Mouse (Mus musculus) CH12F3 (cell line): Measurements from ENCODE around the gene Ppm1e.
"Not testable (repeated sequence)": the region's sequence is repeated elsewhere in the genome, so short reads cannot be mapped to it uniquely, and the experiment has no call there.

Experiments used
- in situ Hi-C: fragments of 300-500 bp; cut with MboI; formaldehyde crosslinking; loops from 2 replicates; pipeline ENCODE4 v1.14.3; 2020; ENCODE audit warnings: low sequenced_read_pairs

Ppm1e gene

DNA sequence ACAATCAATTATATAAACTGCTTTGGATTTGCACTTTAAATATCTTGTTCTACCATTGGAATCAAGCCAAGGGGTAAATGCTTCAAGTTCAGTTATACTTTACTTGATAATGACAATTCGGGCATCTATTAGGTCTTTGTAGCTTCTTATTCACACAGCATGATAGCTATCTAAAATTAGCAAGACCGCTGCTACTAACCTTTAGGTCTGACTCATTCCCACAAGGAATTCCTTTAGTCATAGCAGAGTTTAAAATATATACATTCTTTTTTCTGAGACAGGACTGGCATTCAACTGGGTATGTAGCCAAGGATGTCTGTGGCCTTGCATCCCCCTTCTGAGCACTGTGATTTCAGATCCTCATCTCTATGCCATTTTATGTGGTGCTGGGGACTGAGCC is 48.5 kb downstream of the Ppm1e start:
- in situ Hi-C loops: no loop called here

- in situ Hi-C loops: no loop called here
Observed at GRCm38 (mm10) chr11:87309329-87310074, 49.3 kb downstream of the Ppm1e start.

- in situ Hi-C loops: no loop called here
Observed at GRCm38 (mm10) chr11:87299066-87299465, 59.8 kb downstream of the Ppm1e start.

- in situ Hi-C loops: no loop called here
Observed at GRCm38 (mm10) chr11:87296467-87296866, 62.4 kb downstream of the Ppm1e start.

GRCm38 (mm10) chr11:87295636-87296035 is 63.2 kb downstream of the Ppm1e start:
- in situ Hi-C loops: no loop called here

DNA sequence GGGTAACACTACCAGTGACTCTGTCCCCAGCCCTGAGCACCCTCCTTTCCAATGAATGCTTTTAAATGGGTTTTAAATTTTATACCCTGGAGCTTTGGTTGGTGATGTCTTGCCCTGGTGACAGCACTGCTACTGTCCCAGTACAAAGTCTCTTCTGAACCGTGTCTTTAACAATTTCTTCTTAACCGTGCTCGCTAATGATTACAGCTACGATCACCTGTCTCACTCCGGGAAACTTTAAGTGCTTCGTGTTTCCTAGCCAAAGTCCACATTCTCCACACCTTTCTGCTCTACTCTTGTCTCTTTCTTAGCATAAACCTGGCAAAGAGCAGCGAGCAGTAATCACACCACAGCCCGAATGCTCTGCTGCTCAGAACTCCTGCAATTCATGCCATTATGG is 69.5 kb downstream of the Ppm1e start:
- in situ Hi-C loops: no loop called here

- in situ Hi-C loops: no loop called here
Observed at GRCm38 (mm10) chr11:87286194-87286593, 72.6 kb downstream of the Ppm1e start.

GRCm38 (mm10) chr11:87281907-87282475 is 76.8 kb downstream of the Ppm1e start:
- in situ Hi-C loops: no loop called here

DNA sequence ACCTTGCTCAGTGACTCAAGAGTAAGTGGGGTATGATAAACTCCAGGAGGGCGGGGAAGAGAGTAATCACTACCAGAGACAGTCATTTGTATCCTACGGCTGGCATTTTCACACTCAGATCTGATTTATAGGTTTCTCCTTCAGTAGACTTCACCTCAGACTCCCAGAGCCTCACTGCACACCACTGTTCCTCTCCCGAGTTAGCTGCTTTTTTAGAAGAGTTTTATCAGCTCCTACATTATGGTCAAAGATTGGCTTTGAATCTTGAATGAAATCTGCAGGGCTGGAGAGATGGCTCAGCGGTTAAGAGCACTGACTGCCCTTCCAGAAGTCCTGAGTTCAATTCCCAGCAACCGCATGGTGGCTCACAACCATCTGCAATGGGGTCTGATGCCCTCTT is 79.4 kb downstream of the Ppm1e start:
- in situ Hi-C loops: no loop called here

GRCm38 (mm10) chr11:87278807-87279206 is 80.0 kb downstream of the Ppm1e start:
- in situ Hi-C loops: no loop called here

GRCm38 (mm10) chr11:87276240-87276985 is 82.4 kb downstream of the Ppm1e start:
- in situ Hi-C loops: no loop called here

GRCm38 (mm10) chr11:87275420-87276048 is 83.3 kb downstream of the Ppm1e start:
- in situ Hi-C loops: no loop called here

GRCm38 (mm10) chr11:87272725-87273124 is 86.1 kb downstream of the Ppm1e start:
- in situ Hi-C loops: no loop called here

DNA sequence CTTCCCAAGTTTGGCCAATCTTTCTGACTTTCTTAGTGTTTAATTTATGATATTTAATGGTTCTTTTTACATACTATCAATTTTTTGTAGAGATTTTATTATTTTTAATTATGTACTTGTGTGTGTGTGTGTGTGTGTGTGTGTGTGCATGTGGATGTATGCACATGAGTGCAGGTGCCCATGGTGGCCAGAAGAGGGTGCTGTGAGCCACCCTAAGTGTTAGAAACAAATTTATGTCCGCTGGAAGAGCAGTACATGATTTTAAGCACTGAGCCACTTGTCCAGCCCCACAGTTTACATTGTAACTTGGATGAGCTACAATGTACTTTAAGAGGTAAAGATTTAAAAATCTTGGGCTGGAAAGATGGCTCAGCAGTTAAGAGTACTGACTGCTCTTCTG is 87.3 kb downstream of the Ppm1e start:
- in situ Hi-C loops: no loop called here

GRCm38 (mm10) chr11:87270958-87271357 is 87.9 kb downstream of the Ppm1e start:
- in situ Hi-C loops: no loop called here

- in situ Hi-C loops: no loop called here
Observed at GRCm38 (mm10) chr11:87270446-87270845, 88.4 kb downstream of the Ppm1e start.

DNA sequence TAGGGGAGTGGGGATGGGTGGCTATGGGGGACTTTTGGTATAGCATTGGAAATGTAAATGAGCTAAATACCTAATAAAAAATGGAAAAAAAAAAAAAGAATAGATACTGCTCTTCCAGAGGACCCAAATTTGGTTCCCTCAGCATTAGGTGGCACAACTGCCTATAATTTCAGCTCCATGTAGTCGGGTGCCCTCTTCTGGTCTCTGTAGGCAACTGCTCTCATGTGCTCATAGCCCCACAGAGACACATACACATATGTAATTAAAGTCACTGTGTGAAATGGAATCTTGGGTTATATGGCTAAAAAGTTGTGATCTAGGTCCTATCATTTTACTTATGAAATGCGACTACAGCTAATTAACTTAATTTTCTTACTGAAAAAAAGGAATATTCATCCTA is 90.0 kb downstream of the Ppm1e start:
- in situ Hi-C loops: no loop called here

DNA sequence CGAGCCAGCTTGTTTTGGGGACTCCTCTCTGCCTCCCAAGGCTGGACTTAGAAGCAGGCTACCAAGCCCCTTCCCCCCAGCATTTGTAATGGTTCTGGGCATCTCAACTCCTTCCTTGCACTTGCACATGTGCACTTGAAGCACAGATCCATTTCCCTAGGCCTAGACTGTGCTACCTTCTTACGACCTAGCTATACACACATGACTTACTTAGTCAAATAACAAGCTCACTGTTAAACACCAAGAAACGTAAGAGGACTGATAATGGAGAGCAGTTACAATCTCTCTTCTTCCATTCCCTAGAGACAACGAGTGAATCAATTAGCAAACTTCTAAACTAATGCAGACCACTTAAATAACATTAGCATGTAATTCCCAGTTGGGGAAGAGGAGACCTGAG is 92.6 kb downstream of the Ppm1e start:
- in situ Hi-C loops: no loop called here

DNA sequence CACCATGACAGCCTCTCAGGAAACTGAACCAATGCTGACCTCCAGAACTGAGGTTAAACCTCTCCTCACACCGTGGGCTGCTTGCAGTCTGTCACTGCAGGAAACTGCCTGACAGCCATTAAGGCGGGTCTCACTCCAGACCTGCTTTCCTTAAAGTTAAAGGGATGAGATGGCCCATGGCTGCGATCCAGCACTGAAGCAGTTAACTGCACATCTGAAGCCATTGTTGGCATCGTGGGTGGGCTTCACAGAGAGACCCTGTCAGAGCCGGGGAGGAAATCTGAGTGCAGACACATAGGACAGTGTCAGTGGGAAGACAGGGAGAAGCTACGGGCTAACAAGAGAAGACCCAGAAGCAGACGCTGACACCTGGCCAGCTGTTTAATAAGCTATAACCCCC is 94.9 kb downstream of the Ppm1e start:
- in situ Hi-C loops: no loop called here

DNA sequence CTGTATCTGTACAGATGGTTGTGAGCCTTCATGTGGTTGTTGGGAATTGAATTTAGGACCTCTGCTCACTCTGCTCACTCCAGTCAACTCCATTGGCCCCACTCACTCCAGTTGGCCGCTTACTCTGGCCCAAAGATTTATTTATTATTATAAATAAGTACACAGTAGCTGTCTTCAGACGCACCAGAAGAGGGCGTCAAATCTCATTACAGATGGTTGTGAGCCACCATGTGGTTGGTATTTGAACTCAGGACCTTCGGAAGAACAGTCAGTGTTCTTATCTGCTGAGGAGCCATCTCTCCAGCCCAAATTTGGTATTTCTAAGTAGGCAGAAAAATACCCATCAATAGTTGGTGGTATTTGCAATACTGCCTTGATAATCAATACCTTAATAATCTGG is 97.1 kb downstream of the Ppm1e start:
- in situ Hi-C loops: not testable (repeated sequence)

DNA sequence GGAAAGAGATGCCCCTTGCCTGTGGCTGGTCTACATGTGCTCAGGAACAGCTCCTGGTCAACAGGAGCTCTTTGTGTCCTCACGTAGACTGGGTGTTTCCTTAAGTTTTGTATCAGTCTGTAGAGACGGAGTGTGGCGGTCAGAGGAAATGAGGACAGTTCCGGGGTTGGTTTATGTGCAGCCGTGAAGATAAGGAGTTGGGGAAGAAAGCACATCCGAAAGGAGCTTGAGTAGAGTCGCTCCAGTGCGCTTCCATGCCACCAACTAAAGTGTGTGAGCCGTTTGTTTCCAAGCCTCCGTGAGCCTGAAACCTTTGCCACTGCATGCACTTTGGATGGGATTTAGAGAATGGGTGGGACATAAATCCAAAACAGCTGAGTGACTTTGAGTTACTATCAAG is 99.0 kb downstream of the Ppm1e start:
- in situ Hi-C loops: no loop called here

DNA sequence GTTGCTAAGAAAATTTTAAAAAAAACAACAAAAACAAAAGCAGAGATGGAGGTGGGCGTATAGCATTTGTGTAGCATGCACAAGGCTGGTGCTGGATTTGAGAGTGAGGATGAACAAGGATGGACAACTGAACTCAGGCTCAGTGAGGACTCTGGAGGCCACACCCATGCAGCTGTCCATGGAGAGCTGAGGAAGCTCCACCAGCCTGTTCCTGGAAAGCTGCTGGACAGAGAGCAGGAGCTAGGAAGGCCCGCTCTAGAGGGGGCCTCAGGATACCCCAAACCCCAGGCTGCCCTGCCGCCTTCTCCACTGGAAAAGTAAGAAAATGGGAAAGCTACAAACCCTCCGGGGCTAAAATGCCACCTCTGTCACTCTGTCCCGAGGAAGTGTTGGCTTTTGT is 101.5 kb downstream of the Ppm1e start:
- in situ Hi-C loops: no loop called here
